Mouse (Mus musculus) heart, adult 2 months (tissue): ENCODE data around the gene Cald1.

Source experiments
- CTCF ChIP-seq: fragments of 200-600 bp; IDR thresholded peaks from 2 replicates; pipeline ENCODE4 v1.8.1; 2022; ENCODE audit warnings: antibody characterized with exemption, mild to moderate bottlenecking, moderate library complexity
- EP300 ChIP-seq: fragments of 200-500 bp; IDR thresholded peaks from 2 replicates; pipeline ENCODE4 v1.6.1; 2011; ENCODE audit warnings: low read depth, low read length, control low read depth; ENCODE audit not compliant: insufficient read depth
- POLR2A ChIP-seq: fragments of 200-500 bp; IDR thresholded peaks from 2 replicates; pipeline ENCODE4 v1.6.1; 2011; ENCODE audit warnings: mild to moderate bottlenecking, low read depth, low read length, control low read depth; ENCODE audit not compliant: insufficient read depth

- no peak for TF ChIP-seq CTCF
- no peak for TF ChIP-seq POLR2A
- TF ChIP-seq EP300: no peak
Measured at GRCm38 (mm10) chr6:34615419-34615818, 17.1 kb downstream of the Cald1 start.
